Mouse (Mus musculus) thymus, postnatal 25 days (tissue): ENCODE measurements around the gene Alg11.
A peak's percentile ranks its signal among the peaks of the same experiment; 100 is the strongest.

Experiments used
- DNase-seq: peaks from one replicate; pipeline ENCODE4 v3.0.0; 2022

Alg11 gene

GRCm38 (mm10) chr8:22060446-22060889 is at the start of gene Alg11:
TSS of gene Alg11 (plus strand) at chr8:22060721.
- DNase-seq = peak; percentile 93

- DNase-seq = no peak
Measured at GRCm38 (mm10) chr8:22013034-22013707, 47.4 kb upstream of the Alg11 start.

GRCm38 (mm10) chr8:22017731-22018130 is 42.8 kb upstream of the Alg11 start:
- DNase-seq = no peak

- DNase-seq = no peak
Measured at GRCm38 (mm10) chr8:22019498-22019897, 41.0 kb upstream of the Alg11 start.

- no peak for DNase-seq
Measured at GRCm38 (mm10) chr8:22022244-22022643, 38.3 kb upstream of the Alg11 start.

- no peak for DNase-seq
Measured at GRCm38 (mm10) chr8:22025241-22025640, 35.3 kb upstream of the Alg11 start.

GRCm38 (mm10) chr8:22028973-22029372 is 31.5 kb upstream of the Alg11 start:
- DNase-seq = no peak

GRCm38 (mm10) chr8:22030990-22031389 is 29.5 kb upstream of the Alg11 start:
- DNase-seq = no peak

- DNase-seq = no peak
Measured at GRCm38 (mm10) chr8:22036137-22036536, 24.4 kb upstream of the Alg11 start.

GRCm38 (mm10) chr8:22037022-22037421 is 23.5 kb upstream of the Alg11 start:
- DNase-seq = no peak

GRCm38 (mm10) chr8:22039468-22040152 is 20.9 kb upstream of the Alg11 start:
- DNase-seq = no peak

- DNase-seq = no peak
Measured at GRCm38 (mm10) chr8:22040153-22040509, 20.4 kb upstream of the Alg11 start.

- no peak for DNase-seq
Measured at GRCm38 (mm10) chr8:22042515-22042914, 18.0 kb upstream of the Alg11 start.

GRCm38 (mm10) chr8:22043706-22044105 is 16.8 kb upstream of the Alg11 start:
- no peak for DNase-seq

GRCm38 (mm10) chr8:22047699-22048464 is 12.6 kb upstream of the Alg11 start:
- DNase-seq = peak; percentile 37

- DNase-seq = no peak
Measured at GRCm38 (mm10) chr8:22054674-22055491, 5.6 kb upstream of the Alg11 start.

GRCm38 (mm10) chr8:22055492-22055877 is 5.0 kb upstream of the Alg11 start:
- DNase-seq = no peak

GRCm38 (mm10) chr8:22056850-22057249 is 3.7 kb upstream of the Alg11 start:
- DNase-seq = no peak

GRCm38 (mm10) chr8:22058368-22058767 is 2.2 kb upstream of the Alg11 start:
- no peak for DNase-seq

GRCm38 (mm10) chr8:22059153-22059738 is 1.3 kb upstream of the Alg11 start:
- no peak for DNase-seq

GRCm38 (mm10) chr8:22059821-22060445 is 588 bp upstream of the Alg11 start, which contains the start of gene Atp7b:
TSS of gene Atp7b (minus strand) at chr8:22060305.
- DNase-seq = no peak

- DNase-seq = no peak
Measured at GRCm38 (mm10) chr8:22061126-22061525, 605 bp downstream of the Alg11 start.
